Mouse (Mus musculus): ENCODE results near the gene 4930432K21Rik. TPM values are rescaled to one million over a fixed set of nuclear protein-coding genes. Genes with fewer than 3 reads are reported as not detected.

The 4930432K21Rik gene
- polyA plus RNA-seq, 1 experiment from 2014 or later: 1.00 TPM

DNA sequence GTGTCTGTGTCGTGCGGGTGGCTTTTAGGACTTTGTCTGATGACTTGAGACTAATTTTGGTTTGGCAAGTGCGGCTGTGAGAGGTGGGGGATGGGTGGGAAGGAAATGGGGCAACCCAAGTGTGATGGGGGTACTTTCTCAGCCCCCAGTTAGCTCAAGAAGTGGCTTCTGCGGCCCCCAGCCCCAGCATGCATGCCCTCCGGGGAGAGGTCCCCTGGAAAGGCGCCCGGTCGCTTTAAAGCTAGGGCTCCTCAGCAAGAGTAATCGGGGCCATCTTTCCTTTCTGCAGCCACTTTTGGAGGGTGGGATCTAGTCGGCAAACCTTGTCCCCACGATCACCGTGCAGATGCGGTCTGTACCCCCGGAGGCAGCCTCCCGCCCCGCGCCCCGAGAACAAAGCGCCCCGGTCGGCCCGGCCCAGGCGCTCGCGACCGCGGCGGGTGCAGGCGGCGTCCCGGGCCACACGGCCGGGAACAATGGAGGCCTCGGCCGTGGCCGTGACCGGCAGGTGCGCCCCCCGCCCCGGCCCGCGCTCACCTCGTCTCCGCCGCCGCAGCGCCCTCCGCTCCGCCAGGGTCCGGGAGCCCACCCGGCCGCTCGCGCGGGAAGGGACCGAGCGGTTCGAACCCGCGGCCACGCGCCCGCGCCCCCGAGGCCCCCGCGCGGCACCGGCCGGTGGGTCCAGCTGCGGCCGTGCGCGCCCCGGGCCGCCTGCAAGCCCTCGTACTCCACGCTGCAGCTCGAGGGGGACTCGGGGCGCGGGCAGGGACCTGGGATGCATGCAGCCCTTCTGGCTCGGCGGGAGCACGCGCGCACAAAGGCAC, 35.6 kb downstream of the 4930432K21Rik start:
- Histone ChIP-seq H3K9ac (peak overlapping the region; percentile 98), H3K27ac (ENCODE audit: poor library complexity, severe bottlenecking) (peak overlapping the region; percentile 35), H3K4me2 (peak overlapping the region; percentile 81), H3K9me3 (replicated peaks) (no peaks in the 10 kb centered on the region), H3K27me3 (replicated peaks) (no peaks in the 10 kb centered on the region), H3K4me1 (replicated peaks) (peaks cover 57% of the 10 kb centered on the region), H3K36me3 (0 out of 2 replicates have a peak, but pooled peaks cover 3% of the 10 kb centered on the region), H3K4me3 (peak overlapping the region; percentile 84)
- WGBS: 1% methylated on average over 80 of the region's 87 CpGs
- peak; percentile 12; the same call in 1 of the 2 replicates for ATAC-seq (ENCODE audit: insufficient number of reproducible peaks, low FRiP score)

DNA sequence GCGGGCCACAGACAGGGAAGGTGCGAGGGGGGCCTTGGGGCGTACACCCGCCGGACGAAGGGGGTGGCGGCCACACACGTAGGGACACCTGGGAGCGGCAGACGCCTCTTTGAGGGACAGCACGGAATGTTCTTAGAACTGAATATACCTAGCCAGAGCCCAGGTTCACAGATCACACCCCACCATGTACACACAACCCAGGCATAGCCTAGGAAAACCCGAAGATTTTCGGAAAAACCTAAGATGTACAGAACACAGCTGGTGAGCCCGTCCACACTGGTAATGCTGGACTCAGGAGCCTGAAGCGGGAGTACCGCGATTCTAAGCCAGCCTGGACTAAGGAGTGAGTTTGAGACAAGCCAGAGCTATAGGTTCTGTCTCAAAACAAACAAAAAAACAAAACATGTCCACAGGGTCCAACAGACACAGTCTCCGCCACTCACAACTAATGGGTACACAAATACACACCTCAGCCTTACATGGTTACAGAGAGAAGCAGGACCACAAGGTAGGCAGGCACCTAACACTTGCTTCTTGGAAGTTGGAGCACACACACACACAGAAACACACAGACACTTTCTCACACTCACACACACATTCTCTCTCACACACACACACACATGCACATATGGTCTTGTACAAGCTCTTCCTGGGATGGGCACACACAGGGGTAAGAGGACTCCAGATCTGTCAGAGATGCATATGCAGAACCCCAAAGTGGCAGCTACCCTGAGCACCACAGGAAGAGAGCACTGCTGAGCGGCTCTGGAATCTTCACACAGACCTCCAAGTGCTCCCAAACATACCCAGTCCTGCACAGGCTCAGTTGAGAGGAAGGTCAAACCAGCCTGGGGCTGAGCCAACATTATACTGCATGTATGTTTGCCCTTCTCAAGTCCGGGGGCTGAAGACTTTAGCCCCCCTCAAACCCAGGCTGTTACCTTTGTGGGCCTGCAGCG, 36.5 kb downstream of the 4930432K21Rik start:
- Histone ChIP-seq H3K9me3 (replicated peaks) (no peaks in the 10 kb centered on the region), H3K36me3 (no peaks in the 10 kb centered on the region), H3K4me3 (peak overlapping the region; percentile 84), H3K4me1 (replicated peaks) (peaks cover 48% of the 10 kb centered on the region), H3K27ac (ENCODE audit: poor library complexity, severe bottlenecking) (peak overlapping the region; percentile 35), H3K9ac (peak overlapping the region; percentile 98), H3K4me2 (peak overlapping the region; percentile 81), H3K27me3 (replicated peaks) (no peaks in the 10 kb centered on the region)
- 18% methylated on average over 21 of the region's 21 CpGs for WGBS
- no peak for ATAC-seq (ENCODE audit: insufficient number of reproducible peaks, low FRiP score)

DNA sequence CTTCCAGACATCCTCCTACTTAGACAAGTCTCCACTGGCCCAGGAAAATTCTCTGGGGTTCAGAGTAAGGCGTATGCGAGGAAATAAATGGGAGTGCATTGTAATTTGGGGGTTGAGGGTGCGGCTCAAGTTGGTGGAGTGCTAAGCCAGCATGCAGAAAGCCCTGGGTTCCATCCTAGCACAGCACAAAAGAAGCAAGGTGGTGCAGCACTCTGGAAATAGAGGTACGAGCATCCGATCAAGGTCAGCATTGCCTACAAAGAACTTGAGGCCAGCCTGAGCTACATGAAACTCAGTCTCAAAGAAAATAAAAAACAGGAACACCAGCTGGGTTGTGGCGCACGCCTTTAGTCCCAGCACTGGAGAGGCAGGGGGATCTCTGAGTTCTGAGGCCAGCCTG, 37.3 kb downstream of the 4930432K21Rik start, which contains the start of gene Nanos3:
Nanos3 (minus strand) TSS at position 101 of the 400 bp plus-strand sequence.
- H3K4me1 ChIP-seq (replicated peaks): peaks cover 41% of the 10 kb centered on the region
- 90% methylated on average over 7 of the region's 7 CpGs for WGBS

DNA sequence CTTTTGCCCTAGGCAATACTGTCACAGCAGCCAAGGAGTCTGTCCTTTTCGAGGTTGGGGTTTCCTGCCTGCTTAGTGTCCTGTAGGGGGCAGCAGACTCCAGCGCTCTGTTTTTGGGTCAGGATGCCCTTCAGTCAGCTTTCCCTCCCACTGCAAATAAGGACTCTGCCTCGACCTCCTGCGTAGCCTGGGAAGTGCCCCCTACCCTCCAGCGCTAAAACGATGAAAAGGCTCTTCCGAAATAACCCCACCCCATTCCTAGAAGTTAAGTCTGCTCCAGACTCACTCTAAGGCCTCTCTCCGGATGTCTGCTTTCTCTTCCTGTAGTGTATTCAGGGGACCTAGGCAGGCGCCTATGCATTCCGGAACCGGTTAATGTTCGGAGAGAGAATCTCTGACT, 38.7 kb downstream of the 4930432K21Rik start:
- no peaks in the 10 kb centered on the region for H3K36me3 ChIP-seq
- H3K9ac ChIP-seq: peak overlapping the region; percentile 68
- peak overlapping the region; percentile 15; the same call in 1 of the 2 replicates for H3K27ac ChIP-seq (ENCODE audit: poor library complexity, severe bottlenecking)
- peak overlapping the region; percentile 89 for H3K4me2 ChIP-seq
- ATAC-seq (ENCODE audit: insufficient number of reproducible peaks, low FRiP score): peak; percentile 34
- H3K9me3 ChIP-seq (replicated peaks): no peaks in the 10 kb centered on the region
- H3K4me1 ChIP-seq (replicated peaks): peaks cover 30% of the 10 kb centered on the region
- H3K4me3 ChIP-seq: peak overlapping the region; percentile 43
- H3K27me3 ChIP-seq (replicated peaks): no peaks in the 10 kb centered on the region
- WGBS: under 1% methylated on average over 12 of the region's 12 CpGs

More for the DNA sequence above, 37.3 kb downstream of the 4930432K21Rik start, which contains the start of gene Nanos3:
- H3K4me2 ChIP-seq: peak within 1 kb of the TSS; percentile 81
- H3K4me3 ChIP-seq: peak within 1 kb of the TSS; percentile 84
- no peak within 1 kb of the TSS; the same call in 1 of the 2 replicates for H3K27ac ChIP-seq (ENCODE audit: poor library complexity, severe bottlenecking)
- no peaks in the 10 kb centered on the region for H3K9me3 ChIP-seq (replicated peaks)
- peak within 1 kb of the TSS; percentile 98 for H3K9ac ChIP-seq
- H3K27me3 ChIP-seq (replicated peaks): no peaks in the 10 kb centered on the region
- H3K36me3 ChIP-seq: no peaks in the 10 kb centered on the region
- no peak for ATAC-seq (ENCODE audit: insufficient number of reproducible peaks, low FRiP score)

DNA sequence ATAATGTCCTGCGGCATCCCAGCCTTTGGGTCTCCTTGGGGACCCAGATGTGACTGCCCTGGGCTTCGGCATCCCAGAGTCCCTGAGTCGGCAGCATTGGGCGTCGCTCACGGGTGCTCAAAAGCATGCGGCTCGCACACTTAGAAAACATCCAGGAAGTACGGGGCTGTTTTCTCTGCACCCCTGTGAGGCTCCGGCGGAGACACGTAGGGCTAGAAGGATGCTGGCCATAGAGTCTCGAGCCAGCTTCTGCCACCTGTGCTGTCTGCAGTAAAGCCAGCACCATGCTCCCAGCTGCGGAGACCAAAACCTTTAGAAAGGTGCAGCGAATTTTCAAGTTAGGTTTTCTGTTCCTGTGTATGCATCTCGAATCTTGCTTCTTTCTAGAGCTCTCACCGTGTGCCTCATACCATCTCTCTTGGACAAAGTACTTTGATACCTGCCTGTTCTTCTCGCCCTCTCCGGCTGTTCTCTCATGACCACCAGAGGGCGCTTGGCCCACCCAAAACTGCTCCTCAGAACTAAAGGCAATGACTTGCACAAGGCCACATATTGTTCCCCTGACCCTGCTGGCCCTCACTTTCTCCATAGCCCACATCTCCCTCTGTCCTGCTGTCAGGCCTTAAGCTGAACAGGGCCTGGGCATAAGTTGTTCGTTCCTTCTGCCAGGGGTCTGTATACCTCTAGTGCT, 39.4 kb downstream of the 4930432K21Rik start:
- no peaks in the 10 kb centered on the region for H3K27me3 ChIP-seq (replicated peaks)
- no peaks in the 10 kb centered on the region for H3K9me3 ChIP-seq (replicated peaks)
- H3K36me3 ChIP-seq: no peaks in the 10 kb centered on the region
- peak overlapping the region; percentile 43 for H3K4me3 ChIP-seq
- H3K4me2 ChIP-seq: peak overlapping the region; percentile 89
- H3K27ac ChIP-seq (ENCODE audit: poor library complexity, severe bottlenecking): peak overlapping the region; percentile 26; the same call in 1 of the 2 replicates
- WGBS: 3% methylated on average over 21 of the region's 21 CpGs
- H3K4me1 ChIP-seq (replicated peaks): peaks cover 33% of the 10 kb centered on the region
- ATAC-seq (ENCODE audit: insufficient number of reproducible peaks, low FRiP score): peak; percentile 14; the same call in 1 of the 2 replicates
- peak overlapping the region; percentile 68 for H3K9ac ChIP-seq

DNA sequence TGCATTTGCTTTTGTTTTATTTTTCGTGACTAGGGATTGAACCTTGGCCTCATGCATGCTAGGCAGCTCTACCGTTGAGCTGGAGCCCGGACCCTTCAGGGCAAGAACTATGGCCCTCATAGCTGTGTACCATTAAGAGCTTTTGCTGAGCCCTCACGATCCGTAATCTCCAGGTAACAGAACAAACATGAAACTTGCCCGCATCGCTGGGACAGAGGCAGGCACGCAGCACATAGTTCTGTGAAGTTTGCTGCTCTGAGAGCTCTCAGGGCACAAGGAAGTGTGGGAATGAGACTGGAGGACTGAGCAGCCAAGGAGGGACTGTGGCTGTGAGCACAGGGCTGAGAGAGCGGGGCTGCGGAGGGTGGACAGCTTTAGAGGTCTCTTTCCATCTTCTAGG, 40.8 kb downstream of the 4930432K21Rik start:
- 86% methylated on average over 10 of the region's 10 CpGs for WGBS
- no peaks in the 10 kb centered on the region for H3K36me3 ChIP-seq
- H3K4me1 ChIP-seq (replicated peaks): peaks cover 32% of the 10 kb centered on the region
- H3K9me3 ChIP-seq (replicated peaks): no peaks in the 10 kb centered on the region
- no peak overlapping the region for H3K27ac ChIP-seq (ENCODE audit: poor library complexity, severe bottlenecking)
- no peak overlapping the region for H3K4me3 ChIP-seq
- no peak overlapping the region for H3K4me2 ChIP-seq
- ATAC-seq (ENCODE audit: insufficient number of reproducible peaks, low FRiP score): no peak
- H3K27me3 ChIP-seq (replicated peaks): no peaks in the 10 kb centered on the region
- H3K9ac ChIP-seq: no peak overlapping the region

DNA sequence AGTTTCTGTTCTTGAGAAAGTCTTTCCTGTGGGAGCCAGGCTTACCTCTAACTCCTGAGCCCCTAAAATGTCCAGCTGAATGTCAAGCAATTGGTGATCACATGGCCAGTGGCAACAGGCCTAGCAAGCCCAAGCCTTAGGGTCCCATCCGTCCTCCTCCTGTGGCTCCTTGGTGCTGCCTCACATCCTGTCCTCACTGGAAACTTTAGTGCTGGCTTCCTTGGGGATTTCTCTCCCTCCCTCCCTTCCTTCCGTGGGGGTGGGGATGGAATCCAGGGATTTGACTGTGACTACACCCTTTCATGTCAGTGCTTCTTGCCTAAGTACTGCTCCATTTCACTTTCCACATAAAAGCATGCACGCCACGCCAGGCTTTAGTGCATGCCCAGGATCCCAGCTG, 41.8 kb downstream of the 4930432K21Rik start:
- WGBS: 52% methylated on average over 4 of the region's 4 CpGs
- H3K4me2 ChIP-seq: no peak overlapping the region
- H3K36me3 ChIP-seq: no peaks in the 10 kb centered on the region
- peaks cover 25% of the 10 kb centered on the region for H3K4me1 ChIP-seq (replicated peaks)
- H3K27ac ChIP-seq (ENCODE audit: poor library complexity, severe bottlenecking): peak overlapping the region; percentile 44; the same call in 1 of the 2 replicates
- H3K4me3 ChIP-seq: no peak overlapping the region
- H3K9ac ChIP-seq: no peak overlapping the region; the same call in 1 of the 2 replicates
- no peak for ATAC-seq (ENCODE audit: insufficient number of reproducible peaks, low FRiP score)
- H3K27me3 ChIP-seq (replicated peaks): no peaks in the 10 kb centered on the region
- H3K9me3 ChIP-seq (replicated peaks): no peaks in the 10 kb centered on the region

DNA sequence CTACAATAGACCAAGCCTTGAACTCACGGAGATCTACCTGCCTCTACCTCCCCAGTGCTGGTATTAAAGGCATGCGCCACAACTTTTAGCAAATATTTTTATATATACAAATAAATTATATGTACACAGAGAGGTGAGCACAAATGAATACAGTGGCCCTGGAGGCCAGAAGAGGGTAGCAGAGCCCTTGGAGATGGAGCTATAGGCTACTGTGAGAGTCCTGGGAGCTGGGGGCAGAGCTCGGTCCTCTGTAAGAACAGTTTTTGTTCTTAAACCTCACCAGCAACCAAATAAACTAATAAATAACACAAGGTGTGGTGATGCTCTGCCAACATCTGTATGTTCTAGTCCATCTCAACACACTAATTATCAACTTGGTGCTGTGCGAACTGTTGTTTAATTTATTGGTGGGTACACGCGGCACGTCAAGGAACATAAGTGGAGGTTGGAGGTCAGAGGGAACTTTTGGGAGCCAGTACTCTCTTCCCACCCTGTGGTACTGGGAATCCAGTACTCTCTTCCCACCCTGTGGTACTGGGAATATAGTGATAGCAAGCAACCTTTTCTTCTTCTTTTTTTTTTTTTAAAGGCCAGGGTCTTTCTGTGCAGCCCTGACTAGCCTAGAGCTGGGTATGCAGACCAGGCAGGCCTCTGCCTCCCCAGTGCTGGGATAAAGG, 42.5 kb downstream of the 4930432K21Rik start:
- H3K4me3 ChIP-seq: no peak overlapping the region
- no peak overlapping the region for H3K4me2 ChIP-seq
- WGBS: 93% methylated on average over 7 of the region's 7 CpGs
- no peaks in the 10 kb centered on the region for H3K9me3 ChIP-seq (replicated peaks)
- no peak for ATAC-seq (ENCODE audit: insufficient number of reproducible peaks, low FRiP score)
- peak overlapping the region; percentile 44 for H3K27ac ChIP-seq (ENCODE audit: poor library complexity, severe bottlenecking)
- H3K4me1 ChIP-seq (replicated peaks): peaks cover 24% of the 10 kb centered on the region
- no peak overlapping the region for H3K9ac ChIP-seq
- H3K27me3 ChIP-seq (replicated peaks): no peaks in the 10 kb centered on the region
- H3K36me3 ChIP-seq: no peaks in the 10 kb centered on the region

DNA sequence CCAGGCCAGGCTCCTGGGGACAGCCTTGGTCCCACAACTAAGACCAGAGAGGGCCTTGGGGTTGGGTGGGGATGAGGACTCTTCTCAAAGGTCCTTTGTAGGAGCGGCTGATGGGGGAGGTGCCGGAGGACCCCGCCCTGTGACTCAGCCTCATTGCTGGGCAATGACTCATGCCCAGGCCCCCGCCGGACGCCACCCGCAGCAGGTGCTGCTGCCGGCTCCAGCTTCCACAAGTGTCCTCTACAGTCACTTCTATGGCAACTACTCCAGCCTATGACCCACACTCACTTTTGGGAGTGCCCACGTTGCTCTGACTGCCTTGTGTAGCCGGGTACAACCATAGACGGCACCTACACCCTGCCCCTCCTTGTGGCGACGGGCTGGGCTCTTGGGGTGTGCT, 44.2 kb downstream of the 4930432K21Rik start:
- Histone ChIP-seq H3K9me3 (replicated peaks) (no peaks in the 10 kb centered on the region), H3K27ac (ENCODE audit: poor library complexity, severe bottlenecking) (peak overlapping the region; percentile 95), H3K27me3 (replicated peaks) (no peaks in the 10 kb centered on the region), H3K4me2 (peak overlapping the region; percentile 59), H3K36me3 (no peaks in the 10 kb centered on the region), H3K4me1 (replicated peaks) (peaks cover 20% of the 10 kb centered on the region), H3K9ac (peak overlapping the region; percentile 56), H3K4me3 (peak overlapping the region; percentile 31)
- WGBS: 7% methylated on average over 13 of the region's 13 CpGs
- ATAC-seq (ENCODE audit: insufficient number of reproducible peaks, low FRiP score): peak; percentile 92

DNA sequence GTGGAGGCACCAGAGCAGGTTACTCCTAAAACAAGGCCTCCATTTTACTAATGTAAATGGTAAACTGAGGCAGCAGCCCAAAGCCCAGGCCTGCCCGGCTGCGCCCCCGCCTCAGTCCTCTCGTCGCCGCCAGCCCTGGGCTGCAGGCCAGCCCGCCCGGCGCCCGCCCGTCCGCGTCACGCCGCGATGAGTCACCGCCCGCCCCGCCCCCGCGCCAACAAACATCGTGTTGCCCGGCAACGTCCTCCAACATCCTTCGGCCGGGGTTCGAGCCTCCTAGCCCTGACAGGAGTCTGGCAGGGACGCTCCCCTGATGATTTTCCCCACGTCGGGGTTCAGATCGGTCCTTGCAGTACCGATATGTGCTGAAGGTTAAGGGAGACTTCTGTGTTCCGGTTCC, 44.7 kb downstream of the 4930432K21Rik start:
- Histone ChIP-seq H3K36me3 (no peaks in the 10 kb centered on the region), H3K4me2 (peak overlapping the region; percentile 59), H3K4me3 (peak overlapping the region; percentile 31), H3K27ac (ENCODE audit: poor library complexity, severe bottlenecking) (peak overlapping the region; percentile 95), H3K9me3 (replicated peaks) (no peaks in the 10 kb centered on the region), H3K27me3 (replicated peaks) (no peaks in the 10 kb centered on the region), H3K4me1 (replicated peaks) (peaks cover 17% of the 10 kb centered on the region), H3K9ac (peak overlapping the region; percentile 56)
- WGBS: 2% methylated on average over 33 of the region's 33 CpGs
- peak; percentile 89 for ATAC-seq (ENCODE audit: insufficient number of reproducible peaks, low FRiP score)

Measured in heart, embryonic 12.5 days (tissue).